Mouse (Mus musculus) right cerebral cortex, adult 18-20 months (tissue): ENCODE measurements around the gene Map2k5.

Experiments used
- DNase-seq: peaks from one replicate; pipeline ENCODE4 v3.0.0; 2022; ENCODE audit warnings: mixed read lengths

Map2k5 gene

DNA sequence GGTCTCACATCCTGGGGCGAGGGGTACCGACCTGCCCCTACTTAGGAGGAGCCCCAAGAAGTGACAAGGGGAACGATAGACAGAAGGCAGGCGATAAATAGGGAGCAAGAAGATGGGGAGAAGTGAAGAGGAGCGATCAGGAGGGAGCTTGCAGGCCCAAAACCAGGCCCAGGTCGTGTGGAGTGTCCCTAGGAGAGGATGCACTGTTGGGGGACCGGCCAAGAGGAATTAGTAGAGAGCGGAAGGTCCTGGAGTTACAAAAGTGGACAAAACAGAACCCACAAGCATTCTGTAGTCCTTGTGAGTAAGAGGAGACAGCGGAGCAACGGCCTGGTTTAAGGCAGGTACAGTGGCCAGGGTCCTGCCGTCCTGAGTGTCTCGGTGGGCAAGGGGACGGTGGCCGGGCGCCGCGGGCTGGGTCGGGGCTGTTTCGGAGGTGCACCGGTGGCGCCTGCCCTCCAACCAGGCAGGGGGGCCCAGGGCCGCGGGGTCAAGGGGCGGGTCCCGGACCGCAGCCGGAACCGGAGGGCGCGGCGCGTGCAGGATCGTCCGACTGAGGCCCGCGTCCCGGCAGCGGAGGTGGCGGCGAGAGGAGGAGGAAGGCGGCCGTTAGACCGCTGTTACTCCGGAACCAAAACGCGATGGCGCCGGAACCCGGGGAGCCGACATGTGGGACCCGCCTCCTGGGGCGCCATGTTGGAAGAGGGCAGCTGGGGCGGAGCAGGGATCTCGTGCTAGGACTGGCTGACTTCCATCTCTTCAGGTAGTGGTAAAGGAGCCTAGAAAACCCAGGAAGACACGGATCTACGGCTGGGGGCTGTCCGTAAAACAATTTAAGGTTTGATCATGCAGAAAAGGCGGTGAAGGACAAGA is at the start of gene Map2k5:
Gene Map2k5 (minus strand): TSS at position 633 of the 873 bp plus-strand sequence.
- DNase-seq = peak; percentile 93

GRCm38 (mm10) chr9:63421096-63421736 is 43.5 kb upstream of the Map2k5 start:
- no peak for DNase-seq

GRCm38 (mm10) chr9:63420396-63420795 is 42.7 kb upstream of the Map2k5 start:
- DNase-seq = no peak

GRCm38 (mm10) chr9:63400176-63400575 is 22.5 kb upstream of the Map2k5 start:
- no peak for DNase-seq

DNA sequence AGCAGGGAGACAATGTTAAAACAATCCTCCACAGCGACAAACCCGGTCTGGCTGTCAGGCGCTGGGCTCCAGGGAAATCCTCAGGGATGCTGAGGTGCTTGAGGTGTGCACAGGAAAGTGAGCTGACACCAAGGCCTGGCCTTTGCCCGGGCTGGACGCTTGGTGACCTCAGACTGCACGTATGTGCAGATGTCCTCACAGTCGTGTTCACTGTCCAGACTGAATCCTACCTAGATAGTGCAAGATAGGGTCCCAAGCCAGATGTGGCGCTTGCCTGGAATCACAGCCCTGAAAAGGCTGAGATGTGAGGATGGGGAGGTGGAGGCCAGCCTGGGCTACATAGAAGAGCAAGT is 21.7 kb upstream of the Map2k5 start:
- DNase-seq = no peak

GRCm38 (mm10) chr9:63398611-63399462 is 21.1 kb upstream of the Map2k5 start, which contains the start of gene 2300009A05Rik:
TSS of gene 2300009A05Rik (minus strand) at chr9:63399246.
- DNase-seq = peak; percentile 95

DNA sequence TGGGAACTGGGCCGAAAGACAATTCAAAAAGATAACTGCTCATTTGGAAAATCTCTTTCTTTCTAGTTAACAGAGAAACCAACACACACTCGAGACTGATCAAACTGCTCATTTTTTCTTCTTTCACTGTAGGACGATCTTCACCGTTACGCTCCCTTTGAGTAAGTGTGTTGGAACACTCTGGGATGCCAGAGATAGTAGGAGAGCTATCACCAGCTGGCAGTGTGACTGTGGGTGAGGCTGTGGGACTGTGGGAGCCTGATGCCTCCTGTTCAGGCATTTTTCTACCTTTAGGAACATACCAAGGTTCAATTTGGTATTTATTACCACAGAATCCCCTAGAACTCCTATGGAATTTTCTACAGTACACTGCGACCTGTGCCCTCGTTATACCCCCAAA is 17.9 kb upstream of the Map2k5 start:
- DNase-seq = peak; percentile 55

DNA sequence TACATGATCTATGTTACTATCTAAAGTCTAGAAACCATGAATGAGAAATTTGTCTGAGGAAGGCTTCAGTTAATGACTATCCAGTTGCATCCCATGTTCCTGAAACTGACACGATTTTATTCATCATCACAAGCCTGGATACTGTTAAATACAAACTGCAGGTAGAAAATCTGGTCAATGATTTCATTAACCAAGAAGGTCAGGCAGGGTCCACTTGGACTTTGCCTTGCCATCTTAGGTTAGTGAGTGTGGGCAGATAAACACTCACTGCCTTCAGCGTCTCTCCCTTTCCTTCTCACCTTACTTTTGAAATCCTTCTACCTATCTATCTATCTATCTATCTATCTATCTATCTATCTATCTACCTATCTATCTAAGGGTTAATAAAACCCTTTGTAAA is 13.6 kb upstream of the Map2k5 start:
- DNase-seq = no peak

- DNase-seq = no peak
Measured at GRCm38 (mm10) chr9:63382761-63383160, 5.1 kb upstream of the Map2k5 start.

- DNase-seq = no peak
Measured at GRCm38 (mm10) chr9:63380326-63380725, 2.6 kb upstream of the Map2k5 start.

DNA sequence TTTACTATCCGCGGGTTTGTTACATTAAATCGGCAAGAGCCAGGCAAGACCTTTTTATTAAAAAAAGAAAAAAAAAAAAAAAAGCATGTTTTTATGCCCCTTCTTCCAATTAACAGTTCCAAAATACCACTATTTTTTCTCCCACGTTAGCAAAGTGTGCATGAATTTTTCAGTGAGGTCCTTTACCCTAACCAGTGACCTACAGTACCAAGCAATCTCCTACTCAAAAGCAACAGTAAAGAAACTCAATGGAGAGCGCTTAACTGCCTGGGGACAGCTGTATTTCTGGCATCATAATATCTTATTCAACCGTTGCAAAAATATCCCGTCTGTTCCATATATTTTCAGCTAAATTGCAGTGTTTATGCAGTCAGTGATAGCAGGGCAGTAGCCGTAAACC is 472 bp upstream of the Map2k5 start:
- DNase-seq = no peak

DNA sequence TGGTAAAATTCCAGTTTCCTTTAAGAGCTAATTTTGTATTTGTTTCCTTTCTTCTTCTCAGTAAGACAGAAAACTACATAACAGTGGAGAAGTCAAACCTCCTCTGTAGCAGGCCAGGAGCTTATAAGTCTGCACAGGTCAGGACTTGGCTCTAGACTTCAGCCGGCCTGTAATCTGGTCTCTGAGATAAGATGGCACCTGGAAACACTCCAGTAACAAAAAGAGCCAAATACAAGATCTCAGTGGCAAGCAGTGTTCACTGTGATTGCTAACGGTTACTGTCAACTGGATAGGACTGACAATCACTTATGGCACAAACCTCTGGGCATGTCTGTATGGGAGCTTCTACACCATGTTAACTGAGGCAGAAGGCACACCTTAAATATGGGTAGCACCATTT is 4.4 kb downstream of the Map2k5 start:
- no peak for DNase-seq

GRCm38 (mm10) chr9:63372541-63372940 is 5.2 kb downstream of the Map2k5 start:
- no peak for DNase-seq

- DNase-seq = no peak
Measured at GRCm38 (mm10) chr9:63360410-63360809, 17.3 kb downstream of the Map2k5 start.

DNA sequence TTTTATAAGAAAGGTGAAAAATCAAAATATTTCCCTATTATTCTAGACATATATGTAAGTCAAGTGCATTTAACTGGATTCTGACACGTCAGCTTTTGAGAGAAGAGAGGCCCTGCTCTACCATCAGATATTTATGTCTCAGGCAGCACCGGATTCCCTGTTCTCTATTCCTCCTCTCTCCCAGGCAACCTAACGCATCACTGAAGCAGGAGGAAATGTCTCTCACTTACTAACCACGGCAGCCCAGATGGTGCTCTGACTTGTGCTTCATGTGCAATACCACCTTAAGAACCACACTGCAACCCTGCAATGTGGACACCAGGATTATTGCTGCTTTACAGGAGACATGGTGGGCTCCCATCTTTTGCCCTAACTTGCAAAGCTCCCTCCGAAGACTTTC is 18.7 kb downstream of the Map2k5 start:
- peak; percentile 29 for DNase-seq

DNA sequence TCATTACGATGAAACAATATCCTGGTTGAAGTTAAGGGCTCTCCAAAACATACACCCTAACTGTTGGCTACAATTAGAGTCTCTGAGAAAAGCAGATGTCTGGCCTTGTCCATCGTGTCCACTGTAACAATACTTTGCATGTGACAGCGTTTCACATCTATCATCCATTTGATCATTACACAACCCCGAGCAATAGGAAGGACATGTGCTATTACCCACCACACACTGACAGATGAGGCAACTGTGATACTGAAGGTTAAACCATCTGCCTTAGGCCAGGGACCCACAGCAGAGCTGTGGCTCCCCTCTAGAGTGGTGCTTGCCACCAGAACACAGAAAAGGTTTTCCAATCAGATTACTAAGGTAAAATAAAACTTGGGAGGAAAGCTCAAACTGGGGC is 21.0 kb downstream of the Map2k5 start:
- no peak for DNase-seq

GRCm38 (mm10) chr9:63356278-63356677 is 21.4 kb downstream of the Map2k5 start:
- DNase-seq = no peak

DNA sequence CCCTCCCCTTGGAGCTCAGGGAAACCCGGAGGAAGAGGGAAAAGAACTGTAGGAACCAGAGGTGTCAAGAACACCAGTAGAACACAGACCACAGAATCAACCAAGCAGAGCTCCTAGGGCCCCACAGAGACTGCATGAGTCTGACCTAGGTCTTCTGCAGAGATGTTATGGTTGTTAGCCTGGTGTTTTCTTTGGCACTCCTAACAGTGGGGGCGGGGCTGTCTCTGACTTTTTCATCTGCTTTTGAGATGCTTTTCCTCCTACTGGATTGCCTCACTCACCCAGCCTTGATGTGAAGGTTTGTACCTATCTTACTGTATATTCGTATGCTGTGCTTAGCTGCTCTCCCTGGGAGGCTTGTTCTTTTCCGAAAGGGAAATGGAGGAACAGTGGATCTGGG is 23.5 kb downstream of the Map2k5 start:
- no peak for DNase-seq

- no peak for DNase-seq
Measured at GRCm38 (mm10) chr9:63350030-63350429, 27.7 kb downstream of the Map2k5 start.

DNA sequence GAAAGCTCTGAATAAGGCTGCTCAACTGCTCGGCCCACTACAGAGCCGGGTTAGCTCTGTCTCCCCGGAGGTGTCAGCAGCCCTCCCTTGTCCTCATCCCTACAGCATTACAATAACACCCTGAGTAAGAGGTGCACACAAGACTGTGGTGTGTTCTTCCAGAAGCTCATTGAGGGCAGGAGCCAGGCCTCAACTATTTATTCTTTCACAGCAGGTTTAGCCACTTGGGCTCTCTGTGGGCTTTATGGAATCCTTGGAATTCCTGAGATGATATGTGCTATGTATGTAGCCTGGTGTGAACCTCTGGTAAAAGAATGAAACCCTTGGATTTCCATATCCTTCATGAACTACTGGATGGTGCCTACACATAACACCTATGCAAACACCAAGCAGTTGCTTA is 28.5 kb downstream of the Map2k5 start:
- no peak for DNase-seq

DNA sequence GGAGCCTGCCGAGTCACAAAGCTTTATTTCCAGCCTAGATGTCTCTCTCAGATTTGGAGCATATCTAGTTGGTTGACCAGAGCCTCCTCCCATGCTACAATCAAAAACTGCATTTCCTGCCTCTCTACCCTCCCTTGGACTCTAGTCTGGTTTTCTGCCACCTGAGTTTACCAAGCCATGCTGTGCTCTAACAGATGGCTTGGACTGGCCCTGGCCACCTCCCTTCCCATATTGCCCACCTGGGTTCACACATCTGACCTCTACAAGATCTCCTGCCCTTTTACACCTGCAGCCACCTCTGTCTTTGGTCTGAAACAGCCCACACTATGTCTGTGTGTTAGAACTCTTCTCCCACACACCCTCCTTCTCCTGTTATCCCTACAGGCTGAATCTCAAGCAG is 29.6 kb downstream of the Map2k5 start:
- no peak for DNase-seq

- no peak for DNase-seq
Measured at GRCm38 (mm10) chr9:63346029-63346428, 31.7 kb downstream of the Map2k5 start.

DNA sequence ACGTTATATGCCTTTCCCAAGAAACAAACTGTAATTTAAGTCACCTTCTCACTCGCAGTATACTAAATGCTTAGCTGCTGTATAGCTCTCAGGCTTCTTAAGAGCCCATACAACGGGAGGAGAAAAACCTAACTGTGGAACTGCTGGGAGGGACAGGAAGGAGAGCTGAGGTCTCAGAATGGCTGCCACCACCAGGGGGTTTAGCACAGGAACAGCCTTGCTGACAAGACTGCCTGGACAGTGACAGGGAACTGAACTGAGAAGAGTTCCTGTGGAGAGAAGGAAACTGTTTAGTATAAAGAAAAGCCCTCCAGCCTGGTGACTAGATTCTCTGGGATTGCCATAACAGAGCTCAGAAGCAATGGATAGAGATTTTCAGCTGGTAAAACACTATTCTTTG is 35.9 kb downstream of the Map2k5 start:
- no peak for DNase-seq
